Mouse (Mus musculus): ENCODE measurements around the gene Spryd3.
"Not testable (repeated sequence)": the region's sequence is repeated elsewhere in the genome, so short reads cannot be mapped to it uniquely, and the experiment has no call there.

The Spryd3 gene

DNA sequence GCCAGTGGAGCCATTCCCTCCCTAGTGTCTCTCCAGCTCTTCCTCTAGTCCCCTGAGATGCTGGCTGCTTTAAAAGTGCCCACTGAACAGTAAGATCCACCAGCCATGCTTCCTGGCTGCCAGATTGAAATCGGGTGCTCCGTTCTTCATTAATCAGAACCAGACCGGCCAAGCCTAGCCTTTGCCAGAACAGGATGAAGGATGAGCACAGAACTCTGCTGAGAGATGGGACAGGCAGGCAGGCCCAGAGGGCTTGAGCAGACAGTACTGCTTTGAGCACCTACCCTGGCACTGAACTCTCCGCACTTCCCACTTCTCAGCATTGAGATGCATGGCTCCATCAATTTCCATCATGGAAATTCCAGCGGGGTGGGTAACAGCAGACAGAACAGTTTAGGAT, 36.8 kb downstream of the Spryd3 start:
- DNase-seq (ENCODE audit: low spot score): no peak

DNA sequence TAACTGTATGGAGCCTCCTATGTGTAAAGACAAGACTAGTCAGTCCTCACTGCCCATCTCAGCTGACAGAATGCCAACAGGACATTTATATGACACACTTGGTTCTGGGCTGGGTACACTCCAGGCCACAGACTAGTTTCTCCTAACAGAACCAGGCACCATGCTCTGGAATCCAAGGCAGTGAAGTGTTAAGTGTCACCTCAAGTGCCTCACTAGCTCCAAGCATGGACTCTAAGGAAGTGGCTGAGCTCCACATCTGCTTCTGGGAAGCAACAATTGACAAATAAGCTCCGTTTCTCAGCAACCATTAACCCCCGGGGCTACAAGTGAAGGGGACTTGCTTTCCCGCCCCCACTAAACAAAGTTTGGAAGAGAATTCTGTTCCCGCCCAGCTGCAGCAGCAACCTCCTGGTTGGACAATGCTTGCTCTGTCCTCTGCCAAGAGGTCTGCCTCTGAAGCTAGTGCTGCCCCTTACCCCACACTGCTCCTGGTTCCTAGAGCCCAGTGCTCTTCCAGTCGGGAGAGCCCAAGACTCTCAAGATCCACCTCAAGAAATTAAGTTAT, 38.0 kb downstream of the Spryd3 start:
- no peak for DNase-seq (ENCODE audit: low spot score)

DNA sequence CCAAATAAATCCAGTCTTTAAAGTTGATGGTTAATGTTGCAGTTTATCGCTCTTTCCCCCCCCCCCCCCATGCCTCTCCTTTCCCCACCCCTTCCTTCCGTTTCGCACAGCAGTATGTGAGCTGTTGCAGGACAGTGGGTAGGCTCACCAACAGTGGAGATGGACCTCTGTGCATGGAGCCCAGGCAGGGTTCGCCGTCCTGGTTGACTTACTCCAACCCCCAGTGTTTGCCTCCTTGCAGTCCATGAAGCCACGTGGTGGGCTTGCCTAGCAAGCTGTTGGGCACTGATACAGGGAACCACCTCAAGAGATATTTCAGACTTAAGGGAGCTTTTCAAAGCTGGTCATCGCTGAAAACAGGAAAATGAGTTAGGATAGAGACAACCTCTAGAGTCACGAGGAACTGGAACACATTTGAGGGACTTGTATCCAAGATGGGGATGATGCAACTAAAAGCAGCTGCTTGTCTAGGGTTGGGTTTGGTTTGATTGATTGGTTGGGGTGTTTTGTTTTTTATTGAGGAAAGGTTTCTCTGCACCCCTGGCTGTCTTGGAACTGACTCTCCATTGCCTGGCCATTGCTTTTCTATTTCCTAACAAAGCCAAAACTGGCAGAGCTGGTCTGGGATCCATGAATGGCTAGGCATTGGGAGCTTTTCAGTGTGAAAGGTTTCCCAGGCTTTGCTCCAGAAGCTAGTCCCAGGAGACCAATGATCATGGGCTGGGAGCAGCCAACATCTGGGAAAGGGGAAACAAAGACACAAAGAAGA, 38.7 kb downstream of the Spryd3 start:
- DNase-seq (ENCODE audit: low spot score): no peak

DNA sequence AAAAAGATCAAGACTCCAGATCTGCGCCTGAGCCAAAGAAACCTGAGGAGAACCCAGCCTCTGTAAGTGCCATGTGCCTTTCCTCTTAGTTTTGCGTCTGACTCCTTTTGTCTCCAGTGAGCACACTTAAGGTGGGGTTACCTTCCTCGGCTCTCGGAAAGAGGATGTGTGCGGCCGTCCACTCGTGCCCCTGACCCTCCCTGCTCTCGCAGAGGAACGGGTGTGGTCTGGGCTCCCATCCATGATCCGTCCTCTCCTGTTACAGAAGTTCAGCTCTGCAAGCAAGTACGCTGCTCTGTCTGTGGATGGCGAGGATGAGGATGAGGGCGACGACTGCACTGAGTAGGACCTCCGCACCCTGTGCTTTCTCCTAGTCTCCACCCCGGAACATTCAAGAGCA, 41.0 kb downstream of the Spryd3 start:
- DNase-seq (ENCODE audit: low spot score): no peak

DNA sequence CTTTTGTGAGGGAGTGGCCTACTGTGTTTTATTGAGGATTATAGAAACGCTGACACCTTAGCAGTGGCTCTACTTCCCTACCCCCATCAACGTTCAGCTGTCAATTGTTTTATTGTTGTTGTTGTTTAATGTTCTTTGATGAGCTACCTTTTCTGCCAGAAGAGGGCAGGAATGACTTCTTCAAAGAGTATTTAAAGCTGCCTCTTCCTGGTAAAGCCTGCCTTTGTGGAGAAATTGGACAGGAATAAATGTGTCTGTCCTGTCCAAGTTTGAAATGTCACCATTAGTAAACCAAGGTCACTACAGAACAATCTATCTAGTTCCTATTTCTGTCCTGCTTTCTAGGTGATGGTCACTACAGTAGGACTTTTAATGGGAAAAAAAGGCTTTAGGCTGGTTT, 41.9 kb downstream of the Spryd3 start:
- DNase-seq (ENCODE audit: low spot score): no peak

DNA sequence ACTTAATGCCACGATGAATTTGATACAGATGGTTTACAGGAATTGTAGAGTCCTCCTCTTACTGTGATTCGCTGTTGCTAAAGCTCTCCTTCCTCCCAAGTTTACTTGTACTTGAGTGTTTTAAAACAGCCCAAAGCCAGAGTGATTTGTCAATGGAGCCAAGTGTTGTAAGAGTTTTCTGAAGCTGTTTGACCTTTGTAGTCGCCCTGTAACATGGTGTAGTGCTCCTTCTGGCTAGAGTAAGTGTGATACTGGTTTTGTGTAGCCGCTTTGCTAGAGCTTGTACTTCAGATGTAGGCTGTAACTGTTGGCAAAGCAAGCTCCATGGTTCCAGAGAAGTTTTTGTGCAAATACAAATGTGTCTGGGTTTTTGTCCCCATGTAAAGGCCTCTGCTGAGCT, 43.8 kb downstream of the Spryd3 start:
- DNase-seq (ENCODE audit: low spot score): no peak

DNA sequence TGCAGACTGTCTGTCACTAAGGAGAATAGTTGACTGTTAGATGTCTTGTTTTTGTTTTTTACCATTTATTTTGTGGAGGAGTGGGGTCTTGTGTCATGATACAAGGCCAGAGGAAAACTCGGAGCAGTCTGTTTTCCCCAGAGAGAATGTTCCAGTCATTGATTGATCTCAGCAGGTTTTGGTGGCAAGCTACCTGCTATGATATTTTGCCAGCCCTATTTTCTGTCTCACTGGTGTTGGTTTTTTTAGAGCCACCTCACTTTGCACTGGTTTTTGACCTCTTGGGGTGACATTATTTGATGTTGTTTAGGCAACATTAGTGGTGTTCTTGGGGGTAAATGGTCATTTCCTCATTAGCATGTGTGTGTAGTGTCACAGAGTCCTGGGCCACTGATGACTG, 44.3 kb downstream of the Spryd3 start:
- no peak for DNase-seq (ENCODE audit: low spot score)

DNA sequence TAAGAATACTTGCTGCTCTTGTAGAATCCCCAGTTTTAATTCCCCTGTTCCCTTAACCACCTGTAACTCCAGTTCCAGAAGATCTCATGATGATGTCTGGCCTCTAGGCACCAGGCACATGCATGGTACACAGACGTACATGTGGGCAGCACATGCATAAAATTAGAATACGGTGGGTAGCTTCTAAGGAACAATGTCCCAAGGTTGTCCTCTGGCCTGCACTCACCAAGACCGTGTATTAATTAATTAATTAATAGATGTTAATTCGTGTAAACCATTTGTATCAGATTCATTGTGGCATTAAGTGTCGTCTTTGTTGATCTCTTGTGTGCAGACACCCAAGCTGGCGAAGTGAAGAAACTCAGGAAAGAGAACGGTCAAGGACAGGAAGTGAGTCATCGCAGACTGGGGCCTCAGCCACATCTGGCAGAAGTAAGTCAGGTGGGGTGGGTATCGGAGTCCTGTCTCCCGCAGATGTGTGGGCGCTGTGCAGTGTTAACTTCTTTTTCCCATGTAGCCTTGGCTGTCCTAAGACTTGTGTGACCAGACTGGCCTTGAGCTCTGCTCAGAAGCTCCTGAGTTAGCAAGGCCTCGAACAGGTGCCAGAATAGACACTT, 44.9 kb downstream of the Spryd3 start:
- no peak for DNase-seq (ENCODE audit: low spot score)

DNA sequence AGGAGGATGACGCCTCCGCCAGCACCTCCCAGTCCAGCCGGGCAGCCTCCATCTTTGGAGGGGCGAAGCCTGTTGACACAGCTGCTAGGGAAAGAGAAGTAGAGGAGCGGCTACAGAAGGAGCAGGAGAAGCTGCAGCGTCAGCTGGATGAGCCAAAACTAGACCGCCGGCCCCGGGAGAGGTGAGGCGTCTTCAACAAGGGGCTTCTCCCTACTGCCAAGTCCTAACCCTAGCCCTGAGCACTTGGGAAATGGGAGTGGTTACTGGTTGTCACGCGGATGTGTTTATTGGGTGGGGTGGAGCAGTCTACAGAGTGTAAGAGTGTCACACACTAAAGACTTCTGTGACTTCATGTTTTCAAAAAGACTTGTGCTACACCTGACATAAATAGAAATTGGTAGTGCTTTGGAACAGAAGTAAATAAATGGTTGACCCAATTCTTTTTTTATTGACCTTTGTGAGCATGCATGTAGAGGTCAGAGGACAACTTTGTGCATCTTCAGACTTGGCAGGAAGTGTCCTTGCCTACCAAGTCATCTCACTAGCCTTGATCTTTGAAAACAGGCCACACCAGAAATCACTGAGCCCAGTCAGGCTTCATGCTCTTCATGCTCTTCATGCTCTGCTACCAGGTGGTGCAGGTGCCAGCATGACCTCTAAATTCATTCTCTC, 46.0 kb downstream of the Spryd3 start:
- no peak for DNase-seq (ENCODE audit: low spot score)

DNA sequence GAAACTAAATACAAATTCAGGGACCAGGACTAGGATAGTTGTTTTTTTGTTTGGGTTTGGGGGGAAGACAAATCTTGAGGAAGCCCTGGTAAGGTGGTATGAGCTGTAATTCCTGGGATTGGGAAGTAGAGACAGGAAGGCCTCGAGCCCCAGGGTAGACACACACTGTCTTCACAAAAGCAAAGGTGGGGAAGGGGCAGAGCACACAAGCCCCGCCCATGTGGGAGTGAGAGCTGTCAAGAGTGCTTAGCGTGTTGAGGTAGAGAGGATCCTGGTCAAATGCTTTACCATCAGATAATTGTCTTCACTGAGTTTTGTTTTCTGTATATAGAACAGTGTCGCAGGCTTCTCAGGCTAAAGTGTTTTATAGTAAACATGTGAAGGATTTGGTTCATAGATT, 53.0 kb downstream of the Spryd3 start:
- DNase-seq (ENCODE audit: low spot score): no peak

DNA sequence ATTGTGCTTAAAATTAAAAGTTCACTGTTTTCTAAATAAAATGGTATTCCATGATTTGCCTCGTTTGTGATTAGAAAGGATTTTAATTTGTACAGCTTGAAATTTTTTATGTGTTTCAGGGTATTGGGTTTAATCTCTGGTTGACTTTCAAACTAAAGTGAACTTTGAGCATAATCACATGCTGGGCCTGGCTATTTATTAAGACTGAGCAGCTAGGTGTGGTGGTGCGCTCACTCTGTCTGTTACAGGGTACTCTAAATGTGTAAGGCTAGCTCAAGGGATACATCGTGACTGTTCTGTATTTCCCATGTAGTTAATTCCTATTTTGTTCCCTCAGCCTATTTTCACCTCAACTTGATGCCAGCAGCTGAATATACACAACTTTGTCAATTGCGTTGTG, 53.9 kb downstream of the Spryd3 start:
- no peak for DNase-seq (ENCODE audit: low spot score)

DNA sequence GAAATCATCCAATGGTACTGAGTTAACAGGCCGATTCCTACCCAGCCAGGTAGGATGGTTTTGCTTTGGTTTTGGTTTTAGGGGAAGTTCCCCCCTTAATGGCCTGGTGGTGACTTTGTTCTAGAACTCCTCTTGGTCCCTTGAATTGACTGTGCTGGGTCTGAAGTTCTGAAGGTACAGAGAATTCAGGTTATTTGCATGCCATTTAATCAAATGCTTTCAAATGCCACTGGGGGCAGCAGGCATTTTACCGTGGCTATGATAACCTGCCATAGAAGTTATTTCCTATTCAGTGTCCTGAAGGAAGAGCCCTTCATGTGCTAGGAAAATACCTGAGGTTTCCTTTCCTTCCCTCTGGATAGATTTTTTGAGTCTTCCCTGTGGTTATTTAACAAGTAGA, 55.6 kb downstream of the Spryd3 start:
- DNase-seq (ENCODE audit: low spot score): no peak

DNA sequence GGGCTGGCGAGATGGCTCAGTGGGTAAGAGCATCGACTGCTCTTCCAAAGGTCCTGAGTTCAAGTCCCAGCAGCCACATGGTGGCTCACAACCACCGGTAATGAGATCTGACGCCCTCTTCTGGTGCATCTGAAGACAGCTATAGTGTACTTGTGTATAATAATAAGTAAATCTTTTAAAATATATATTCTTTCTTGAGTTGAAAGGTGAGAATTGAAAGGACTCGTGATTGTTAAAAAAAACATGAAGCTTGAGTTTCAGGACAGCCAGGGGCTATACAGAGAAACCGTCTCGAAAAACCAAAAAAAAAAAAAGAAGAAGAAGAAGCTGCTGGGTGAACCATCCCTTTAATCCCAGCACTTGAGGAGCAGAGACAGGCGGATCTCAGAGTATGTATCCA, 56.1 kb downstream of the Spryd3 start:
- DNase-seq (ENCODE audit: low spot score): not testable (repeated sequence)

DNA sequence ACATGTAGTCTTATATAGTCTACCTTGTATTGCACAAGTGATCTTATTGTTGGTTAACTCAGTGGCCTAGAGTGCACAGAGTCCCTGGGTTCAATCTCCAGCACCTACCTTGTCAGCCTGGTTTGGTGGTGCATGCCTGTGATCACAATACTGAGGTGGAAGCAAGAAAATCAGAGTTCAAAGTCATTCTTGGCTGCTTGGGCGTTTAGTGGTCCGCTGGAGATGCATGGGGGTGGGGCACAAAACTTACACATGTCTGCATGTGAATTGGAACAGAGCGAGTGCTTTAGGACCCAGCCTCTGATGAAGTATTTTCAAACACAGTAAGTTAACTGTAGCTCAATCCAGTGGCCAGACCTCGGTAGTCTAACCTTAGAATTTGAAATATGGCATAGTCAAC, 56.8 kb downstream of the Spryd3 start:
- no peak for DNase-seq (ENCODE audit: low spot score)

DNA sequence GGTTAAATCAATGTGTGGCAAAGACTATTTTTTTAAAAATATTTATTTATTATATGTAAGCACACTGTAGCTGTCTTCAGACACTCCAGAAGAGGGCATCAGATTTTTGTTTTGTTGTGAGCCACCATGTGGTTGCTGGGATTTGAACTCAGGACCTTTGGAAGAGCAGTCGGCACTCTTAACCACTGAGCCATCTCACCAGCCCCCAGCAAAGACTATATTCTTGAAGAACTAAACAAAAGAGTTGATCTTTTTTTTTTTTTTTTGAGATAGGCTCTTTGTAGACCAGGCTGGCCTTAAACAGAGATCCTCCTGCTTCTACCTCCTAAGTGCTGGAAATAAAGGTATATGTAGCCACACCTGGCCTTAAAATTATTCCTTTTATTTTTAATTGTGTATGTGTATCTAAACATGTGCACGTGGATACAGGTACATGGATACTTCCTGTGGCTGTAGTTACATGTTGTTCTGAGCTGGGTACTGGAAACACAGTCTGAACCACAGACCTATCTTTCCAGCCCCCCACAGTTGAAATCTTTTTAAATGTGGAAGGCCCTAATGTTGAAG, 58.8 kb downstream of the Spryd3 start:
- no peak for DNase-seq (ENCODE audit: low spot score)

DNA sequence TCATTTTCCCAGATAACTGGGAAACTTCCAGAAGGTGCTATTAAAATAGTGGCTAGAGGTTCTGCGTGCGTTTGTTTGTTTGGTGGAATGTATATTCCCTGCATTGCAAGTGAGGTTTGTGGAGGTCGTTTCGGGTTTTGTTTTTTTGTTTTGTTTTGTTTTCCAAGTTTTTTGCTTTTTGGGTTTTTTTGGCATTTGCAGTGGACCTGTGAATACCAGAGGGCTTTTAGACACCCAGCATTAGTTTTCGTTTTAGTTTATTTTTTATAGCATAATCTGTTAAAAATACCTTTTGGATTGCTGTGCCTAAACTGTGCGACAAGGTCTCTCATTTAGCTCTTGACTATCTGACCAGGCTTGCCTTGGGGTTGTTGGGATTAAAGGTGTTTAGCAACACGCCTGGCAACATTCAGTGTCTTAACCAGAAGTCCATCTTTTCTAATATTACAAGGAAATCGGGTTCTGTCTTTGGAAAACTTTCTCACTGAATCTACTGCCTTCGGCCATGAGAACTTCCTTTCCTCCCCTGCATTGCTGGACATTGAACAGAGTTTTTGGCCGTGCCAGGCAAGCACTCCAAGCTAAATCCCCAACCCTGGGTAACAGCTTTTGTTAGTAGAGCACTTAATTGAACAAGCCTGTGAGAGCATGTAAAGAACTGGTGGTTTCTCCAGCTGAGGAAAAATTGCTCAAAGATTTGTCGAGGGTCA, 61.0 kb downstream of the Spryd3 start:
- no peak for DNase-seq (ENCODE audit: low spot score)

DNA sequence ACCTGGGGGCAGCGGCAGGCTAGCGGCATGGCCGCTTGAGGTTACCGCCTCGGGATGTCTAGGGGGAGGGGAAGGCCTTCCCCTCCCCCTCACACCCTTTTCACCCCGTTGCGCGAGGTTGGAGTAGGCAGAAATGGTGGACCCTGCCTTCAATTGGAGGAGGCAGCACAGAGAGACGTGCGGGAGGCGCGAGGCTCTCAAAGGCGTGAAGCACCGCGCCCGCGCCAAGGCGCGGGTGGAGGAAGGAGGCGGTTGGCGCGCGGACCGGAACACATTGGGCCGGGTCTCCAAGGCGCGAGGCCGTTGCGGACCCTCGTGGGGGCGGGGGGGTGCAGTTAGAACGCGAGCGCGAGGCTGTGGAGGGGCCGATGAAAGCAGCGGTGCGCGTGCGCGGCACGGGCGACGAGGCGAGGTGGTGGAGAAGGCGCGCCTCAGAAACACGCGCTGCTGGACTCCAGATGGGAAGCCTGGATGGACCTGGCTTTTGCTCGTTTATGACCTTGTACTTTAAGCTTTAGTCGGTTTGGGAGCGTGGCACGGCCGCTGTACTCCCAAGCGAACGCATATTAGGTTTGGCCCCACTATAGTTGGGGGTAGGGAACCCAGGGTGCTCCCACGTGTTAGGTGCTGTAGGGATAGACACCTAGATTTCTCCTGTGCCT, 61.8 kb downstream of the Spryd3 start:
- no peak for DNase-seq (ENCODE audit: low spot score)

DNA sequence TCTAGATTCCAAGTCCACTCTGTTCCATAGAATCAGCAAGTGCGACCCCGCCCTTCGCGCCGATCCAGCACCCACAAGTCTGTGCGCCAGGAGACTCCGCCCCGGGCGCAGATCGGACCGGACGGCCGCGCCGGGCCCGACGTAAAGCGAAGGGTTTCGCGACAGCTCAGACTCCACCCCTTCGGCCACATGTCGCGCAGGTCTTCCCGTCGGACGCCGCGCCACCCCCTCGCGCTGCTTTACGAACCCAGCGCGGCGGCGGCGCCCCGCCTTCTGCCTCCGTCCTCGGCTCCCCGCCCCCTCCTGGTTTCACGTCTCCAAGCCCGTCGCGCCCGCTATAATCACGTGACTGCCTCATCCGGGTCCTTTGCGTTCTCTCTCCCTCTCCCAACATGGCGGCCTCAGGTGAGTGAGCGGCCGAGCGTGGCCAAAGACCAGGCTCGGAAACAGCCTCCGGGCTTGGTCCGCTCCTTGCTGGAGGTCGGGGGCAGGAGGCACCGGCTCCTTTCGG, 62.4 kb downstream of the Spryd3 start, which contains the start of gene Eif4b:
Eif4b (plus strand) TSS at position 215 of the 511 bp plus-strand sequence.
- DNase-seq (ENCODE audit: low spot score): peak; percentile 97

DNA sequence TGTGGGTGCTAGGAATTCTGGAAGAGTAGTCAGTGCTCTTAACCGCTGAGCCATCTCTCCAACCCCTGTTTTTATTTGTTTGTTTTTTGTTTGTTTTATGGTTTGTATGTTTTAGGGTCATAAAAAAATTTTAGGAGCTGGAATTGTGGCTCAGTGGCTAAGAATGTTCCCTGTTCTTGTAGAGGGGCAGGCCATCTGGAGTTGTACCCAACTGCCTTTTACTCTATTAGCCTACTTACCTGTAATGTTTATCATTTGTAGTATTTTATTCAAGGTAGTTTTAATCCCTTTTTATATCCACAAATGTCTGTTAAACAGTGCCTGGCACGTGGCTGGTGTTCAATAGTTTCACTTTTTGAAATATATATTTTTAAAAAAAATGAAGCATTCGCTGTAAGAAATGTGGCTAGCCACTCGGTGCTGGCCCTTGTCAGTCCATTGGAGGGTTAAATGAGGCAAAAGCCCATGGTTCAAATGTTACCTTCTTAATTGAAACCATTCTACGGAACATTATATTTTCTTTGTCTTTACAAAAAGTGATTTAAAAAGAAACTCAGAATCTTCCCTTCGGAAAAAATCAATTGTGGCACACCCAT, 63.0 kb downstream of the Spryd3 start:
- DNase-seq (ENCODE audit: low spot score): no peak

Measured in layer of hippocampus, adult 9-10 months (tissue).